Mouse (Mus musculus) activated CD4-positive, CD25-positive, alpha-beta regulatory T cell (primary cell): ENCODE data around the gene Olfr1140. TPM values are rescaled to one million over a fixed set of nuclear protein-coding genes. Genes with fewer than 3 reads are reported as not detected.

Experiments used
- polyA plus RNA-seq, 2 experiments: library from polyadenylated mRNA; unstranded; fragments of 100-300 nt; shearing (Covaris generic); gene quantifications; one replicate each; pipeline ENCODE4 v1.2.1; 2017

Olfr1140 gene
- polyA plus RNA-seq, result under 1 TPM in 1 of 2 experiments, not detected in 1; 0.31 TPM

DNA sequence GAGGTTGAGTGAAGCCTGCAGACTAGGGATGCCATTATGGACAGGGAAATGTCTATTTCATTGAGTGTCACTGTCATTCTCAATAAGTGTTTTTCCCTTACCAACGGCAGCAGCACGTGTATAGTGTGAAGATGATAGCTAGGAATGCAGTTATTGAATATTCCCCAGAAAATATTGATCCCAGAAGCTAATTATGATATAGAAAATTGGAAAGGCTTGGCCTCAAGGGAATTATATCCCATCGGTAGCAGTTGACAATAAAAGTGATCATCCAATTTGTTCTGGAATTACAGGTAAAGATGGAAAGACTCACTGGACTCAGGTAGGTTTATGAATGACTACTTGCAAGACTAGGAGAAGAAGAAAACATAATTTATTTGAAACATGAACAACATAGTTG is at the start of gene Olfr1140:
Gene Olfr1140, plus strand, starts transcription at position 301 of the 400 bp plus-strand sequence.

DNA sequence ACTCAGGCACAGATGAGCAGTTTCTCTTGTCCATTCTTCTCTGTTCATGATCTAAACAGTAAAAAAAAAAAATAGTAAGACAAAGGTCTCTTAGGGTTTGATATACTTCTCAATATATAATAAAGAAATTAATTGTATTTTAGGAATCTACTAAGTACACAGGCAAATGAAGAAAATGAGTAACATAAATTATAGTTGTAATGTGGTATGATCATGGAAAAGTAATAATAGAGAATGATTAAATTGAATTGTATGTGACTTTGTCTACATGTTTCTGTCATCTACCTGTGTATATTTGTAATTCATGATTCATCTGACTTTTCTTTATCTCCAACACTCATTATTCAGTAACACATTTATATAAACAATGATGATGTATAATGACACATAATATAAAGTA is 49.7 kb upstream of the Olfr1140 start, which contains the start of gene Olfr1136:
Gene Olfr1136, minus strand, starts transcription at position 101 of the 400 bp plus-strand sequence.

DNA sequence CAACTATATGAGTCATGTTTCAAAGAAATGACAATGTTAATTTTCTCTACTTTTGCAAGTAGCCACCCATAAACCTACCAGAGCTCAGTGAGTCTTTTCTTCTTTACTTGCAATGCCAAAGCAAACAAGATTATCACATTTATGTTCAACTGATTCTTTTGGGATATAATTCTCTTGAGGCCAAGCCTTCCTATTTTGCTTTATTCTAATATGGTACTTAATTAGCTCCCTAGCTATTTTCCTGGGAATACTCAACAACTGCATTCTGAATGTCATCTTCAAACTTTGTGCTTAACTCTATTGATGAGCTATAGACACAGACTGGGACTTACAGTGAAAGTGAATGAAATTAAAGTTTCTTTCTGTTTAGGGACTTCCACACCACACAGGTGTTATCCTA is 30.5 kb upstream of the Olfr1140 start, which contains the start of gene Olfr1137:
Gene Olfr1137, minus strand, starts transcription at position 101 of the 400 bp plus-strand sequence.

DNA sequence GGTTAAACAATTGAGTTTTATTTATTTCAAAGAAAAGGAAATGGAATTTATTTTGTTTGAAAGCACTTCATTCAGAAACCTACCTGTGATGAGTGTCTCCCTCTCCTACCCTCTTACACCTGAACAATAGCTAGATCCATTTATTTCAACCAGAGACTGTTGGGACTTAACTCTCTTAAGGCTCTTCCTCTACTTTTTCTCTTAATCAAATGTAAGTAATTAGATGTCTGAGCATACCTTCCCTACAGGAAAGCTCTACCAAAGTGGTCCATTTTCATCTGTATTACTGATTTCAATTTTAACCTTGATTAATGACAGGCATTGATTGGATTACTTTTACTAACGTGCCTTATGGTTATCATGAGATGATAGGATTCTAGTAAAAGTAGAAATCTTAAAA is 3.7 kb upstream of the Olfr1140 start, which contains the start of gene Olfr1138:
Gene Olfr1138, minus strand, starts transcription at position 101 of the 400 bp plus-strand sequence.

DNA sequence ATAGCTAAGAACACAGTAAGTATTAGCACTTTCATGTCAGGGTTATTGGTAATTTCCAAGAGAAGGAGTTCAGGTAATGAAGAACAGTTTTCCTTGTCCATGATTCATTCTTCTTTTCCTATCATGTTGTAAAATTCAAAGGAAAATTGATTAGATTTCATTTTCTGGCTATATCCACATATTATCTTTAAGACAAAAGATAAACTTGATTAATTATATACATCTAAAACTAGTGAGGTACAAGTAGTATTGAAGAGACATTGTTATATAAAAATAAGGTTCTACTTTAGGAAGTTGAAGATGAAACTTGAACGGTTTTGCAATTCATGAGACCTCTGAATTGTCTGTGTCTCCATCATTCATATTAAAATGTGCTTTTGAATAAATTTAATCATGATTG is 10.3 kb downstream of the Olfr1140 start, which contains the start of gene Olfr1141:
Gene Olfr1141, minus strand, starts transcription at position 101 of the 400 bp plus-strand sequence.

DNA sequence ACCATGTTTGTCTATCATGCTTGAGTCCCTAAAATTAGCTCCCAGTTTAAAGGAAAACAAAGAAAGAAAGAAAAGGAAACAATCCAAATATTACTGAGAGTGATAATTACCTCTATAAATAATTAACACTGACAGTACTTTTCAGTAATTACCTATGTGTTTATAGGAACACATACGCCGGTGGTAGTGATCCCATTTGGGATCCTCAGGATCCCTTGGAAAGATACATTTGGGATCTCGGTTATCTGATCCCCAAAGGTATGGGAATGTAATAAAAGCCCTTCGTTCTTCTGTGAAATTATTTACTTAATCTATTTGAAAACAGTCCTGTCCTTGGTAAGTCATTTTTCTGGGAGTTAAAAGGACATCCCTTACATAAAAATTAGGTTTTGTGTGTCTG is 35.6 kb downstream of the Olfr1140 start, which contains the start of gene Olfr152:
Gene Olfr152, plus strand, starts transcription at position 301 of the 400 bp plus-strand sequence.

Other genes with a start within 250 kb of the Olfr1140 start
- gene Pramel7, start 246.7 kb upstream of the Olfr1140 start, polyA plus RNA-seq, result under 1 TPM in 1 of 2 experiments, not detected in 1; 0.27 TPM
- gene Pramel6, start 237.2 kb upstream of the Olfr1140 start, polyA plus RNA-seq, result not detected
- gene Olfr153, start 212.0 kb upstream of the Olfr1140 start, polyA plus RNA-seq, result not detected
- gene Olfr1128, start 198.2 kb upstream of the Olfr1140 start, polyA plus RNA-seq, result not detected
- gene Olfr1129, start 169.8 kb upstream of the Olfr1140 start, polyA plus RNA-seq, result not detected
- gene Olfr1130, start 137.5 kb upstream of the Olfr1140 start, polyA plus RNA-seq, result not detected
- gene Olfr1131, start 116.6 kb upstream of the Olfr1140 start, polyA plus RNA-seq, result under 1 TPM in 1 of 2 experiments, not detected in 1; 0.23 TPM
- gene Olfr1132, start 106.2 kb upstream of the Olfr1140 start, polyA plus RNA-seq, result under 1 TPM in 1 of 2 experiments, not detected in 1; 0.25 TPM
- under 1 TPM in 1 of 2 experiments, not detected in 1; 0.53 TPM for gene Olfr1133, start 96.4 kb upstream of the Olfr1140 start, polyA plus RNA-seq
- not detected for gene Olfr1134, start 85.3 kb upstream of the Olfr1140 start, polyA plus RNA-seq
- gene Olfr1135, start 70.1 kb upstream of the Olfr1140 start, polyA plus RNA-seq, result not detected
- gene Olfr1136, start 49.8 kb upstream of the Olfr1140 start, polyA plus RNA-seq, result not detected
- not detected for gene Olfr1137, start 30.6 kb upstream of the Olfr1140 start, polyA plus RNA-seq
- gene Olfr1138, start 3.8 kb upstream of the Olfr1140 start, polyA plus RNA-seq, result under 1 TPM in 1 of 2 experiments, not detected in 1; 0.11 TPM
- gene Olfr1141, start 10.2 kb downstream of the Olfr1140 start, polyA plus RNA-seq, result not detected
- gene Olfr152, start 35.7 kb downstream of the Olfr1140 start, polyA plus RNA-seq, result not detected
- gene Olfr1143, start 56.8 kb downstream of the Olfr1140 start, polyA plus RNA-seq, result not detected
- not detected for gene Olfr1145, start 66.1 kb downstream of the Olfr1140 start, polyA plus RNA-seq
- gene Olfr1148, start 86.8 kb downstream of the Olfr1140 start, polyA plus RNA-seq, result under 1 TPM; 0.27 to 0.42 TPM
- gene Olfr1150-ps1, start 100.2 kb downstream of the Olfr1140 start, polyA plus RNA-seq, result not detected
- under 1 TPM in 1 of 2 experiments, not detected in 1; 0.45 TPM for gene Olfr1151, start 112.1 kb downstream of the Olfr1140 start, polyA plus RNA-seq
- under 1 TPM in 1 of 2 experiments, not detected in 1; 0.06 TPM for gene Olfr1152, start 122.7 kb downstream of the Olfr1140 start, polyA plus RNA-seq
- under 1 TPM in 1 of 2 experiments, not detected in 1; 0.22 TPM for gene Olfr1153, start 151.2 kb downstream of the Olfr1140 start, polyA plus RNA-seq
- gene Olfr1154, start 161.4 kb downstream of the Olfr1140 start, polyA plus RNA-seq, result under 1 TPM in 1 of 2 experiments, not detected in 1; 0.20 TPM
- gene Olfr1155, start 201.4 kb downstream of the Olfr1140 start, polyA plus RNA-seq, result not detected
- gene Olfr1156, start 209.3 kb downstream of the Olfr1140 start, polyA plus RNA-seq, result under 1 TPM; 0.06 to 0.07 TPM
- under 1 TPM in 1 of 2 experiments, not detected in 1; 0.08 TPM for gene Olfr1157, start 224.5 kb downstream of the Olfr1140 start, polyA plus RNA-seq
- gene Olfr74, start 230.9 kb downstream of the Olfr1140 start, polyA plus RNA-seq, result not detected
- gene Olfr1158, start 246.4 kb downstream of the Olfr1140 start, polyA plus RNA-seq, result not detected